Mouse (Mus musculus): ENCODE data around the gene Iqsec3.

DNA sequence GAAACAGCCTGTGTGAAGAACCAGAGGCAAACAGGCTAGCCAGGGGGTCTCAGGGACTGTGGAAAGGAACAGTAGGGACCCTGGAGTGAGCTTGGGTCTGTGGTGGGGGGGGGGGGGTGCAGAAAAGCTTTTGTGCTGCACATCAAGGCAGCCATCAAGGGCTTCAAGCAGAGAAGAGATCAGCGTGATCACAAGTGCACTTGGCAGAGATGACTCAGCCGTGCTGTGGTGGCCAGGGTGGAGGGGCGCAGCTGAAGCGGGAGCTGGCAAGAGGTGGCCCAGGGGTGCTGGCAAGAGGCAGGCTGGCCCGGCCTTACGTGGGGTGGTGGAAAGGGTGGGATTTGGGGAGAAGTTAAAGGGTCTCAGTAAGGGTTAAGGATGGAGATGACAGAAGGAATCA is 48.6 kb downstream of the Iqsec3 start:
- TF ChIP-seq GATA1 (IDR thresholded peaks at IDR 0.05; ENCODE audit: borderline replicate concordance, low read length): no peak
- no peak for TF ChIP-seq FLI1 (IDR thresholded peaks at IDR 0.05; ENCODE audit: low read length)
